Mouse (Mus musculus): Measurements from ENCODE around the gene Utp20. TPM values are rescaled to one million over a fixed set of nuclear protein-coding genes. Genes with fewer than 3 reads are reported as not detected.
"Not testable (repeated sequence)": the region's sequence is repeated elsewhere in the genome, so short reads cannot be mapped to it uniquely, and the experiment has no call there.

Gene Utp20
- polyA plus RNA-seq, 1 experiment from 2014 or later = 17.6 TPM

DNA sequence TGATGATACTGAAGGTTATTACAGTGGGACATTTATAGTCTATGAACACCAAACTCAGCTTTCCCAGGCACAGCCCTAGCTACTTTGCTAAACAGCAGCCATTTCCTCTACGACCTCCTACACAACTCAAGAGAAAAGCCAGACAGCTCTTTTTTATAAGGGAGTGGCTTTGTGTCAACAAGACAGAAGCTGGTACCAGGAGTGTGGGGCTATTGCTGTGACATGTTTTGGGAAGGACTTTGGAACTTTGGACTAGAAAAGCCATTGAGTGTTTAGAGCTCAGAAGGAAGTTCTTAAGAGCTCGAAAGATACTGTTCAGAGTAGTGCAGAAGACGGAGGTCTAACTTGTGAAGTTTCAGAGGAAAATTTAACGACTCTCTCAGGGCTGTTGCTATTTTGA lies 29.7 kb downstream of the Utp20 start:
- no peak overlapping the region for H3K4me3 ChIP-seq (ENCODE audit: low read depth, low read length)
- 0 out of 2 replicates have a peak, but pooled peaks cover 5% of the 10 kb centered on the region for H3K36me3 ChIP-seq (ENCODE audit: control insufficient read depth, insufficient read depth, low read length)
- ATAC-seq (ENCODE audit: low FRiP score) = no peak
- H3K4me2 ChIP-seq = no peak overlapping the region
- WGBS = 85% methylated on average over 4 of the region's 4 CpGs
- peak; percentile 53 for DNase-seq (ENCODE audit: low spot score, missing footprints)
- H3K4me1 ChIP-seq (ENCODE audit: control insufficient read depth, insufficient read depth, low read length) = no peaks in the 10 kb centered on the region
- H3K27ac ChIP-seq (ENCODE audit: low read depth, low read length) = no peak overlapping the region
- H3K9me3 ChIP-seq (ENCODE audit: control insufficient read depth, low read length) = no peaks in the 10 kb centered on the region
- H3K9ac ChIP-seq (ENCODE audit: low read length) = no peak overlapping the region
- no peaks in the 10 kb centered on the region for H3K27me3 ChIP-seq (ENCODE audit: control insufficient read depth, insufficient read depth, low read length)

DNA sequence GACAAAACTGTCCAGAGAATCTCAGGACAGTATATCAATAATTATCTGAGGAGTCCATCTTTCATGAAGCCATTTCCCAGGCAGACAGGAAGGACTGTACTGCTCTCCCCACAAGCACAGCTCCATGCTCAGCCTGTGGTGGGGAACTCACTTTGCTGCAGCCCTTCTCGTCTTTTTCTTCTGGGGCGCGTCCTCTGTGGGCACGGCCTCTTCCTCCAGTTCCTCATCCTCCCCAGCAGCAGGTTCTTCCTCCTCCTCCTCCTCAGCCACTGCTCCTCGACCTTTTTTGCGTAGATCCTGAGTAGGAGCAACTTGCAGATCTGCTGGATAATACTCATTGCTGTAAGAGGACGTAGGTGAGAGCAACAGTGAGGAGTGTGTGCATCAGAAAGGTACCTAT lies 31.4 kb downstream of the Utp20 start:
- no peak for ATAC-seq (ENCODE audit: low FRiP score)
- peak; percentile 14 for DNase-seq (ENCODE audit: low spot score, missing footprints)
- Histone ChIP-seq H3K9ac (ENCODE audit: low read length) (no peak overlapping the region), H3K4me3 (ENCODE audit: low read depth, low read length) (no peak overlapping the region), H3K4me1 (ENCODE audit: control insufficient read depth, insufficient read depth, low read length) (no peaks in the 10 kb centered on the region), H3K9me3 (ENCODE audit: control insufficient read depth, low read length) (no peaks in the 10 kb centered on the region), H3K36me3 (ENCODE audit: control insufficient read depth, insufficient read depth, low read length) (0 out of 2 replicates have a peak, but pooled peaks cover 5% of the 10 kb centered on the region), H3K27me3 (ENCODE audit: control insufficient read depth, insufficient read depth, low read length) (no peaks in the 10 kb centered on the region), H3K4me2 (no peak overlapping the region), H3K27ac (ENCODE audit: low read depth, low read length) (no peak overlapping the region)
- WGBS = 95% methylated on average over 7 of the region's 7 CpGs

DNA sequence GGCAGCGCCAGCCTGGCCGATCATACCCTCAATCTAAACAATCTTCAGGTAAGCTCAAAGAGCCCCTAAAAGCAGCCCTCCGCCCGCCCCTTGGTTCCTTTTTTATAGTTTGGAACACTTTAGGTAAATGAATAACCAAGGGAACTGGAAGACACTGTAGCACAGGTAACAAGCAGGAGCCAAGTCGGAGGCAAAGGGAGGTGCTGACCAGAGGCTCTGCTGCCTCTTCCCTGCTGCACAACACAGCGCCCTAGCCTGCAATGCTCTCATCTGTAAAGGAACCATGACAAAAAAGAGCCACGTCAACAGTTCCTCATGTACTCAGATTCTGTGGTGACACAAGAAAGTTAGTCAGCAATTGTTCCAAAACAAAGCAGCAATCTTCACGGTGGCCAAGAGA lies 32.0 kb downstream of the Utp20 start:
- Histone ChIP-seq H3K36me3 (ENCODE audit: control insufficient read depth, insufficient read depth, low read length) (0 out of 2 replicates have a peak, but pooled peaks cover 5% of the 10 kb centered on the region), H3K4me2 (no peak overlapping the region), H3K9me3 (ENCODE audit: control insufficient read depth, low read length) (no peaks in the 10 kb centered on the region), H3K4me3 (ENCODE audit: low read depth, low read length) (no peak overlapping the region), H3K27ac (ENCODE audit: low read depth, low read length) (no peak overlapping the region), H3K27me3 (ENCODE audit: control insufficient read depth, insufficient read depth, low read length) (no peaks in the 10 kb centered on the region), H3K4me1 (ENCODE audit: control insufficient read depth, insufficient read depth, low read length) (no peaks in the 10 kb centered on the region), H3K9ac (ENCODE audit: low read length) (no peak overlapping the region)
- DNase-seq (ENCODE audit: low spot score, missing footprints) (peak; percentile 4), ATAC-seq (ENCODE audit: low FRiP score) (no peak)
- WGBS = 92% methylated on average over 8 of the region's 8 CpGs

DNA sequence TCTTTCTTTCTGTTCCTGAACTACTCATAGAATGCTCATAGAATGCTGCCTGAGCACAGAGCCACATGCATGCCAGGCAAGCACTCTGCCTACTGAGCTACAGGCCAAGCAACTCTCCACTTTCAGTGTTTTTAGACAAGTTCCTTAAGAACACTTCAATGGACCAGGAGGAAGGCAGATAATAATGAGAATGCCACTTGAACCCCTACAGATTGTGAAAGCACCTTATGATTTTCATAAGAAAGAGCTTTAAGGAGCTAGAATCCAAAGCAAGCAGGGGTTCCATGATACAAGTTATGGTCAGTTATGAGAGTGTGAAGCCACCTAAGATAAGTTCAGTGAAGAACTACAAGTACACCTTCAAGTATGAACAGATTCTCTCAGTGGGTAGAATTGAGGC lies 32.9 kb downstream of the Utp20 start:
- Histone ChIP-seq H3K4me1 (ENCODE audit: control insufficient read depth, insufficient read depth, low read length) (no peaks in the 10 kb centered on the region), H3K9ac (ENCODE audit: low read length) (no peak overlapping the region), H3K36me3 (ENCODE audit: control insufficient read depth, insufficient read depth, low read length) (0 out of 2 replicates have a peak, but pooled peaks cover 5% of the 10 kb centered on the region), H3K9me3 (ENCODE audit: control insufficient read depth, low read length) (no peaks in the 10 kb centered on the region), H3K27ac (ENCODE audit: low read depth, low read length) (no peak overlapping the region), H3K27me3 (ENCODE audit: control insufficient read depth, insufficient read depth, low read length) (no peaks in the 10 kb centered on the region), H3K4me2 (no peak overlapping the region), H3K4me3 (ENCODE audit: low read depth, low read length) (no peak overlapping the region)
- DNase-seq (ENCODE audit: low spot score, missing footprints) (peak; percentile 75), ATAC-seq (ENCODE audit: low FRiP score) (no peak)

DNA sequence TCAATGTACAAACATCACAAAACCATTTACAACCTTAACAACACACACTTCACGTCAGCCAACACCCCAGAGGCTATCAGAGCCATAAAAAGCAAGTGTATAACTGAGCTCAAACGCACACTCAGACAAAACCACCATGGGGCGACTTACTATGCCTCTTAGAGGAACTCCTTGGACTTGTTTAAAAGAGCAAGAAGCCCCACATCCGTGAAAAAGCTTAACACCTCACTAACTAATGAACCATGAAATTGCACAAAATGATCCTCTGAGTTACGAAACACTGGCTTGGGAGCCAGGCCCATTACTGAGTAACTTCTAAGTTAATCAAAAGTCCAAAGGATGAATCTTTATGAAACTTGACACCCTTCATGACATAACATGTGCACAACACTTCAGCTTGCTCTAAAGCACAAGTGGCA lies 42.1 kb downstream of the Utp20 start:
- Histone ChIP-seq H3K9ac (ENCODE audit: low read length) (no peak overlapping the region), H3K4me2 (no peak overlapping the region), H3K9me3 (ENCODE audit: control insufficient read depth, low read length) (no peaks in the 10 kb centered on the region), H3K4me3 (ENCODE audit: low read depth, low read length) (no peak overlapping the region), H3K36me3 (ENCODE audit: control insufficient read depth, insufficient read depth, low read length) (peaks cover 3% of the 10 kb centered on the region; the same call in 1 of the 2 replicates), H3K4me1 (ENCODE audit: control insufficient read depth, insufficient read depth, low read length) (no peaks in the 10 kb centered on the region), H3K27ac (ENCODE audit: low read depth, low read length) (no peak overlapping the region), H3K27me3 (ENCODE audit: control insufficient read depth, insufficient read depth, low read length) (no peaks in the 10 kb centered on the region)
- ATAC-seq (ENCODE audit: low FRiP score) (no peak), DNase-seq (ENCODE audit: low spot score, missing footprints) (peak; percentile 78)
- 91% methylated on average over 5 of the region's 5 CpGs for WGBS

DNA sequence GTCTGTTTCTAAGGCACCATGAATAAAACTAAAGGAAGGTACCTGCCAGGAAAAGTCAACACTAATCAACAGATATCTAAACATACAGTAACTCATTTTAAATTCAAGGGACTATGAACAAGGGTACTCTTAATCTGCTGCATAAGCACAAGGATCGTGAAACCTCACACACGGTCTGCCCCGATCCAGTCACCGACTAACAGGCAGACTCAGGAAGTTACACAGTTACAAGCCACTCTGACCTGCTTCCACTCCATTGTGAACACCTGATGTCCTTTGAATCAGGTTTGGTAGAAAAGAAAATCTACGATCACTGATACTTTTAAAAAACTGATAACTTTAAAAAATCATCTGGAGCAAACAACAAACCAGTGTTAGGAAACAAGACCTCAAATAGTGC lies 42.7 kb downstream of the Utp20 start:
- Histone ChIP-seq H3K27me3 (ENCODE audit: control insufficient read depth, insufficient read depth, low read length) (no peaks in the 10 kb centered on the region), H3K9me3 (ENCODE audit: control insufficient read depth, low read length) (no peaks in the 10 kb centered on the region), H3K9ac (ENCODE audit: low read length) (no peak overlapping the region), H3K27ac (ENCODE audit: low read depth, low read length) (no peak overlapping the region), H3K4me2 (no peak overlapping the region), H3K4me3 (ENCODE audit: low read depth, low read length) (no peak overlapping the region), H3K36me3 (ENCODE audit: control insufficient read depth, insufficient read depth, low read length) (peaks cover 3% of the 10 kb centered on the region; the same call in 1 of the 2 replicates), H3K4me1 (ENCODE audit: control insufficient read depth, insufficient read depth, low read length) (no peaks in the 10 kb centered on the region)
- DNase-seq (ENCODE audit: low spot score, missing footprints) = no peak
- 95% methylated on average over 5 of the region's 5 CpGs for WGBS
- no peak for ATAC-seq (ENCODE audit: low FRiP score)

DNA sequence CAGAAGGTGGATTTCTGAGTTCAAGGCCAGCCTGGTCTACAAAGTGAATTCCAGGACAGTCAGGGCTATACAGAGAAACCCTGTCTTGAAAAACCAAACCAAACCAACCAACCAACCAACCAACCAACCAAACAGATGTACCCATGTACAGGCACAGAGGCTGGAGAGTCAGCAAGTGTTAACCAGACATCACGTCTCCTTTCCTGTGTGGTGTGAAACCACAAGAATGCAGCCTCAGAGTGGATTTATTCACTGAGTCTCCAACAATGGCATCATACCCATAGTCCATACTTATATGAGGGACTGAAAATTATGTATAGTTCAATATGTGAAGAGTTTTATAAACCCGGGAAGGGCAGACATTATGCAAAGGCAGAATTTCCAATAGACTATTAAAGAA lies 43.5 kb downstream of the Utp20 start:
- H3K4me1 ChIP-seq (ENCODE audit: control insufficient read depth, insufficient read depth, low read length); H3K9ac ChIP-seq (ENCODE audit: low read length); H3K27ac ChIP-seq (ENCODE audit: low read depth, low read length); H3K9me3 ChIP-seq (ENCODE audit: control insufficient read depth, low read length); DNase-seq (ENCODE audit: low spot score, missing footprints); H3K27me3 ChIP-seq (ENCODE audit: control insufficient read depth, insufficient read depth, low read length); ATAC-seq (ENCODE audit: low FRiP score); H3K36me3 ChIP-seq (ENCODE audit: control insufficient read depth, insufficient read depth, low read length); H3K4me3 ChIP-seq (ENCODE audit: low read depth, low read length); H3K4me2 ChIP-seq: not testable (repeated sequence)
- 88% methylated on average over 2 of the region's 2 CpGs for WGBS

DNA sequence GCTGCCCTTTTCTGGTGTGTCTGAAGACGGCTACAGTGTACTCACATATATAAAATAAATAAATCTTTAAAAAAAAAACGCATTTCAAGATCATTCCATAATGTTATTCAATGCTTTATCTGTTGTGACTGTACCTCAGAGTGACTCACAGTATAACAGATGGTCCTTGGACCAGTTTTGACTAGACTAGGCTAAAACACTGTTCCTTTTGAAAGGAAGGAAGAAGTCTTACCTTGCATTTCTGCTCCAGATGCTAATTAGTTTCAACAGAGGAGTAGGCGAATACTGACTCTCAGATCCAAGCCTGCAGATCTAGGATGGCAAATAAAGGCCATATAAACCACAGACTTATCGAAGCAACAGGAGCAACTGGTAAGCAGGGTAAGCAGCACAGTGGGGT lies 45.9 kb downstream of the Utp20 start:
- peaks cover 8% of the 10 kb centered on the region; the same call in 1 of the 2 replicates for H3K36me3 ChIP-seq (ENCODE audit: control insufficient read depth, insufficient read depth, low read length)
- H3K27me3 ChIP-seq (ENCODE audit: control insufficient read depth, insufficient read depth, low read length) = no peaks in the 10 kb centered on the region
- no peaks in the 10 kb centered on the region for H3K9me3 ChIP-seq (ENCODE audit: control insufficient read depth, low read length)
- H3K4me3 ChIP-seq (ENCODE audit: low read depth, low read length) = no peak overlapping the region
- no peak for ATAC-seq (ENCODE audit: low FRiP score)
- no peak overlapping the region for H3K9ac ChIP-seq (ENCODE audit: low read length)
- DNase-seq (ENCODE audit: low spot score, missing footprints) = no peak
- WGBS = 88% methylated on average over 4 of the region's 4 CpGs
- H3K27ac ChIP-seq (ENCODE audit: low read depth, low read length) = no peak overlapping the region
- no peaks in the 10 kb centered on the region for H3K4me1 ChIP-seq (ENCODE audit: control insufficient read depth, insufficient read depth, low read length)
- H3K4me2 ChIP-seq = no peak overlapping the region

DNA sequence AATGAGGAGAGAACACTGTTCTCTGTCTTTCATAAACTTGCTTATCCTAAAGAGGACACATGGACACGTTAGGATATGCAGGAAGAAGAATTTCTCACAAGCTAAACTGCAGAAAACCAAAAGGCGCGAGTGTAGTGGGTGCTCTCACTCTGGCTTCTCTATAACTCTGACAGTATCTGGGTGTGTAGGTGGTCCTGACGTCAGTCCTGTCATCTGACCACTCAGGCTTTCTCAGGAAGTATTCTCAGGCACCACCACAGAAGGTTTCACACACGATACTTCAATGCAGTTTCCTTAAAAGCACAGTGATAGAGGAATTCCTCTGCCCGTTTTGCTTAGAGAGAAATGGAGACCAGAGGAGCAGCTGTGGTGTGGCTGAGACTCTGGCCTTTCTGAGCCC lies 50.4 kb downstream of the Utp20 start:
- Histone ChIP-seq H3K9me3 (ENCODE audit: control insufficient read depth, low read length) (no peaks in the 10 kb centered on the region), H3K4me1 (ENCODE audit: control insufficient read depth, insufficient read depth, low read length) (no peaks in the 10 kb centered on the region), H3K27ac (ENCODE audit: low read depth, low read length) (no peak overlapping the region), H3K36me3 (ENCODE audit: control insufficient read depth, insufficient read depth, low read length) (peaks cover 5% of the 10 kb centered on the region; the same call in 1 of the 2 replicates), H3K4me3 (ENCODE audit: low read depth, low read length) (no peak overlapping the region), H3K4me2 (no peak overlapping the region), H3K9ac (ENCODE audit: low read length) (no peak overlapping the region), H3K27me3 (ENCODE audit: control insufficient read depth, insufficient read depth, low read length) (no peaks in the 10 kb centered on the region)
- 91% methylated on average over 6 of the region's 6 CpGs for WGBS
- DNase-seq (ENCODE audit: low spot score, missing footprints) (peak; percentile 44), ATAC-seq (ENCODE audit: low FRiP score) (no peak)

DNA sequence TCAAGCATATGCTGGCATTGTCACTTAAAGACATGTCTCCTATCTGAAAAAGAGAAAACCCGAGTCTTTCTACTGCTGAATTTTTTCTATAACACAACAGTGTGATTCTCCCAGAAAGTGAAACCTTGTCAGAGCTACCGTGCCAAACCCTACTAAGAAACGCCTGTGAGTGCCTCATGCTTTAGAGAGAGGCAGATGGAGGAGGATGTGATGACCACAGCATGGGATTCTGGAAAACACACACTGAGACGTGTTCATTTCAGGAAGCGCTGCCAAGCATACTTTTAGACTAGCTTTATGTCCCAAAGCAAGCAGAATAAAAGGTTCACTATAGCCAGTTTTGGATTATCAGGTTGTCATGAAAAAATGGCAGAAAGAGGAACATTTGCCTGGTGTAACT lies 53.6 kb downstream of the Utp20 start:
- H3K36me3 ChIP-seq (ENCODE audit: control insufficient read depth, insufficient read depth, low read length); H3K9me3 ChIP-seq (ENCODE audit: control insufficient read depth, low read length); ATAC-seq (ENCODE audit: low FRiP score); H3K4me2 ChIP-seq; H3K9ac ChIP-seq (ENCODE audit: low read length); DNase-seq (ENCODE audit: low spot score, missing footprints); H3K27ac ChIP-seq (ENCODE audit: low read depth, low read length); H3K27me3 ChIP-seq (ENCODE audit: control insufficient read depth, insufficient read depth, low read length); H3K4me3 ChIP-seq (ENCODE audit: low read depth, low read length); H3K4me1 ChIP-seq (ENCODE audit: control insufficient read depth, insufficient read depth, low read length): not testable (repeated sequence)
- 93% methylated on average over 5 of the region's 5 CpGs for WGBS

Measured in midbrain, embryonic 11.5 days (tissue).